Mouse (Mus musculus): ENCODE measurements around the gene Kdelr1. TPM values are rescaled to one million over a fixed set of nuclear protein-coding genes. Genes with fewer than 3 reads are reported as not detected.
A peak's percentile ranks its signal among the peaks of the same experiment; 100 is the strongest.
"Not testable (repeated sequence)": the region's sequence is repeated elsewhere in the genome, so short reads cannot be mapped to it uniquely, and the experiment has no call there.

Gene Kdelr1
- polyA plus RNA-seq, 1 experiment from 2014 or later = 55.0 TPM

GRCm38 (mm10) chr7:45865925-45866910 lies 6.4 kb upstream of the Kdelr1 start:
- H3K27me3 ChIP-seq (ENCODE audit: control insufficient read depth, insufficient read depth, low read depth, low read length) = no peaks in the 10 kb centered on the region
- H3K4me3 ChIP-seq (ENCODE audit: low read depth, low read length) = peak overlapping the region; percentile 62
- H3K4me1 ChIP-seq (ENCODE audit: control insufficient read depth, insufficient read depth, low read length) = peaks cover 27% of the 10 kb centered on the region
- peak overlapping the region; percentile 73; the same call in 1 of the 2 replicates for H3K27ac ChIP-seq (ENCODE audit: low read length)
- under 1% methylated on average over 77 of the region's 117 CpGs for WGBS
- ATAC-seq = peak; percentile 40
- H3K4me2 ChIP-seq (ENCODE audit: low read length) = peak overlapping the region; percentile 76
- no peaks in the 10 kb centered on the region for H3K36me3 ChIP-seq (ENCODE audit: control insufficient read depth, insufficient read depth, low read length)
- H3K9ac ChIP-seq (ENCODE audit: low read depth, low read length) = peak overlapping the region; percentile 89
- H3K9me3 ChIP-seq (replicated peaks; ENCODE audit: control insufficient read depth, low read length, poor library complexity, severe bottlenecking) = no peaks in the 10 kb centered on the region

GRCm38 (mm10) chr7:45867871-45868270 lies 4.7 kb upstream of the Kdelr1 start:
- Histone ChIP-seq H3K4me3 (ENCODE audit: low read depth, low read length) (peak overlapping the region; percentile 62), H3K9me3 (replicated peaks; ENCODE audit: control insufficient read depth, low read length, poor library complexity, severe bottlenecking) (no peaks in the 10 kb centered on the region), H3K36me3 (ENCODE audit: control insufficient read depth, insufficient read depth, low read length) (no peaks in the 10 kb centered on the region), H3K27me3 (ENCODE audit: control insufficient read depth, insufficient read depth, low read depth, low read length) (no peaks in the 10 kb centered on the region), H3K27ac (ENCODE audit: low read length) (peak overlapping the region; percentile 44), H3K4me2 (ENCODE audit: low read length) (peak overlapping the region; percentile 76), H3K9ac (ENCODE audit: low read depth, low read length) (peak overlapping the region; percentile 93), H3K4me1 (ENCODE audit: control insufficient read depth, insufficient read depth, low read length) (peaks cover 27% of the 10 kb centered on the region)
- 0% methylated on average over 2 of the region's 2 CpGs for WGBS
- no peak for ATAC-seq

- Histone ChIP-seq H3K27ac (ENCODE audit: low read length) (peak overlapping the region; percentile 19), H3K36me3 (ENCODE audit: control insufficient read depth, insufficient read depth, low read length) (no peaks in the 10 kb centered on the region), H3K4me3 (ENCODE audit: low read depth, low read length) (peak overlapping the region; percentile 62), H3K9me3 (replicated peaks; ENCODE audit: control insufficient read depth, low read length, poor library complexity, severe bottlenecking) (no peaks in the 10 kb centered on the region), H3K27me3 (ENCODE audit: control insufficient read depth, insufficient read depth, low read depth, low read length) (no peaks in the 10 kb centered on the region), H3K4me2 (ENCODE audit: low read length) (peak overlapping the region; percentile 76), H3K9ac (ENCODE audit: low read depth, low read length) (peak overlapping the region; percentile 93), H3K4me1 (ENCODE audit: control insufficient read depth, insufficient read depth, low read length) (peaks cover 34% of the 10 kb centered on the region)
- ATAC-seq = no peak
- 7% methylated on average over 8 of the region's 8 CpGs for WGBS
Measured at GRCm38 (mm10) chr7:45869107-45869670, 3.4 kb upstream of the Kdelr1 start.

- Histone ChIP-seq H3K4me2 (ENCODE audit: low read length) (peak overlapping the region; percentile 76), H3K4me3 (ENCODE audit: low read depth, low read length) (peak overlapping the region; percentile 62), H3K27ac (ENCODE audit: low read length) (peak overlapping the region; percentile 19), H3K27me3 (ENCODE audit: control insufficient read depth, insufficient read depth, low read depth, low read length) (no peaks in the 10 kb centered on the region), H3K4me1 (ENCODE audit: control insufficient read depth, insufficient read depth, low read length) (peaks cover 40% of the 10 kb centered on the region), H3K9me3 (replicated peaks; ENCODE audit: control insufficient read depth, low read length, poor library complexity, severe bottlenecking) (no peaks in the 10 kb centered on the region), H3K36me3 (ENCODE audit: control insufficient read depth, insufficient read depth, low read length) (no peaks in the 10 kb centered on the region), H3K9ac (ENCODE audit: low read depth, low read length) (peak overlapping the region; percentile 93)
- no peak for ATAC-seq
- WGBS = 0% methylated on average over 14 of the region's 14 CpGs
Measured at GRCm38 (mm10) chr7:45869787-45870186, 2.8 kb upstream of the Kdelr1 start.

- no peaks in the 10 kb centered on the region for H3K27me3 ChIP-seq (ENCODE audit: control insufficient read depth, insufficient read depth, low read depth, low read length)
- peaks cover 44% of the 10 kb centered on the region for H3K4me1 ChIP-seq (ENCODE audit: control insufficient read depth, insufficient read depth, low read length)
- 2% methylated on average over 29 of the region's 30 CpGs for WGBS
- peak; percentile 12 for ATAC-seq
- no peaks in the 10 kb centered on the region for H3K9me3 ChIP-seq (replicated peaks; ENCODE audit: control insufficient read depth, low read length, poor library complexity, severe bottlenecking)
- H3K27ac ChIP-seq (ENCODE audit: low read length) = peak overlapping the region; percentile 69
- peak overlapping the region; percentile 76 for H3K4me2 ChIP-seq (ENCODE audit: low read length)
- H3K4me3 ChIP-seq (ENCODE audit: low read depth, low read length) = peak overlapping the region; percentile 62
- peak overlapping the region; percentile 93 for H3K9ac ChIP-seq (ENCODE audit: low read depth, low read length)
- H3K36me3 ChIP-seq (ENCODE audit: control insufficient read depth, insufficient read depth, low read length) = no peaks in the 10 kb centered on the region
Measured at GRCm38 (mm10) chr7:45870282-45871058, 2.1 kb upstream of the Kdelr1 start.

GRCm38 (mm10) chr7:45873061-45873947 lies 732 bp downstream of the Kdelr1 start:
- Histone ChIP-seq H3K36me3 (ENCODE audit: control insufficient read depth, insufficient read depth, low read length) (peaks cover 16% of the 10 kb centered on the region), H3K27ac (ENCODE audit: low read length) (peak overlapping the region; percentile 82), H3K4me1 (ENCODE audit: control insufficient read depth, insufficient read depth, low read length) (peaks cover 33% of the 10 kb centered on the region), H3K9ac (ENCODE audit: low read depth, low read length) (peak overlapping the region; percentile 96), H3K4me2 (ENCODE audit: low read length) (peak overlapping the region; percentile 66), H3K27me3 (ENCODE audit: control insufficient read depth, insufficient read depth, low read depth, low read length) (no peaks in the 10 kb centered on the region), H3K4me3 (ENCODE audit: low read depth, low read length) (peak overlapping the region; percentile 80), H3K9me3 (replicated peaks; ENCODE audit: control insufficient read depth, low read length, poor library complexity, severe bottlenecking) (no peaks in the 10 kb centered on the region)
- 3% methylated on average over 28 of the region's 28 CpGs for WGBS
- ATAC-seq = peak; percentile 33

- Histone ChIP-seq H3K4me2 (ENCODE audit: low read length) (no peak overlapping the region), H3K9ac (ENCODE audit: low read depth, low read length) (no peak overlapping the region), H3K36me3 (ENCODE audit: control insufficient read depth, insufficient read depth, low read length) (peaks cover 33% of the 10 kb centered on the region), H3K27ac (ENCODE audit: low read length) (no peak overlapping the region), H3K27me3 (ENCODE audit: control insufficient read depth, insufficient read depth, low read depth, low read length) (no peaks in the 10 kb centered on the region), H3K9me3 (replicated peaks; ENCODE audit: control insufficient read depth, low read length, poor library complexity, severe bottlenecking) (no peaks in the 10 kb centered on the region), H3K4me1 (ENCODE audit: control insufficient read depth, insufficient read depth, low read length) (peaks cover 17% of the 10 kb centered on the region), H3K4me3 (ENCODE audit: low read depth, low read length) (no peak overlapping the region)
- ATAC-seq = no peak
- 96% methylated on average over 7 of the region's 7 CpGs for WGBS
Measured at GRCm38 (mm10) chr7:45876895-45877294, 4.3 kb downstream of the Kdelr1 start.

GRCm38 (mm10) chr7:45878278-45878677 lies 5.7 kb downstream of the Kdelr1 start, which contains the start of gene Grin2d:
Grin2d (minus strand) TSS chr7:45878378.
- H3K27ac ChIP-seq (ENCODE audit: low read length); ATAC-seq; H3K4me3 ChIP-seq (ENCODE audit: low read depth, low read length); H3K27me3 ChIP-seq (ENCODE audit: control insufficient read depth, insufficient read depth, low read depth, low read length); H3K4me2 ChIP-seq (ENCODE audit: low read length); H3K9ac ChIP-seq (ENCODE audit: low read depth, low read length); H3K9me3 ChIP-seq (replicated peaks; ENCODE audit: control insufficient read depth, low read length, poor library complexity, severe bottlenecking): not testable (repeated sequence)
- Histone ChIP-seq H3K4me1 (ENCODE audit: control insufficient read depth, insufficient read depth, low read length) (peaks cover 17% of the 10 kb centered on the region), H3K36me3 (ENCODE audit: control insufficient read depth, insufficient read depth, low read length) (peaks cover 46% of the 10 kb centered on the region)
- 78% methylated on average over 1 of the region's 1 CpGs for WGBS
